Mouse (Mus musculus): ENCODE measurements around the gene Tcp10b. TPM values are rescaled to one million over a fixed set of nuclear protein-coding genes. Genes with fewer than 3 reads are reported as not detected.

Tcp10b gene
- 0.04 and 0.06 TPM in 2 replicates for polyA plus RNA-seq (2012; rRNA removed)

GRCm38 (mm10) chr17:13060804-13061203, at the start of gene Tcp10b:
Gene Tcp10b (plus strand): TSS chr17:13061104.

GRCm38 (mm10) chr17:13052124-13052813, 8.6 kb upstream of the Tcp10b start, which contains the start of gene Gpr31b:
Gene Gpr31b (minus strand): TSS chr17:13052296.

GRCm38 (mm10) chr17:13131710-13132109, 70.8 kb downstream of the Tcp10b start, which contains the start of gene Unc93a:
Gene Unc93a (minus strand): TSS chr17:13131810.

Other genes with a start within 250 kb of the Tcp10b start
- gene Mas1, start 193.0 kb upstream of the Tcp10b start, polyA plus RNA-seq (2012; rRNA removed): 0.27 and 0.38 TPM in 2 replicates
- gene Mrgprh, start 185.1 kb upstream of the Tcp10b start, polyA plus RNA-seq (2012; rRNA removed): 0.02 TPM in 1 of 2 replicates, not detected in the other
- 0.46 and 0.55 TPM in 2 replicates for gene Pnldc1, start 150.9 kb upstream of the Tcp10b start, polyA plus RNA-seq (2012; rRNA removed)
- gene Tcp1, start 145.4 kb upstream of the Tcp10b start, polyA plus RNA-seq (2012; rRNA removed): 70.9 and 77.0 TPM in 2 replicates
- gene Mrpl18, start 144.8 kb upstream of the Tcp10b start, polyA plus RNA-seq (2012; rRNA removed): 34.3 and 39.2 TPM in 2 replicates
- 19.5 and 24.5 TPM in 2 replicates for gene Acat3, start 120.5 kb upstream of the Tcp10b start, polyA plus RNA-seq (2012; rRNA removed)
- 42.8 and 51.3 TPM in 2 replicates for gene Acat2, start 100.4 kb upstream of the Tcp10b start, polyA plus RNA-seq (2012; rRNA removed)
- gene Wtap, start 66.9 kb upstream of the Tcp10b start, polyA plus RNA-seq (2012; rRNA removed): 20.2 and 22.4 TPM in 2 replicates
- 153 and 171 TPM in 2 replicates for gene Sod2, start 54.3 kb upstream of the Tcp10b start, polyA plus RNA-seq (2012; rRNA removed)
- gene Gpr31b, start 8.8 kb upstream of the Tcp10b start, polyA plus RNA-seq (2012; rRNA removed): 0.03 TPM in 1 of 2 replicates, not detected in the other
- gene Unc93a, start 70.7 kb downstream of the Tcp10b start, polyA plus RNA-seq (2012; rRNA removed): 0.05 TPM in 2 replicates
- not detected in 2 replicates for gene Smok2a, start 160.1 kb downstream of the Tcp10b start, polyA plus RNA-seq (2012; rRNA removed)
- gene Smok2b, start 169.2 kb downstream of the Tcp10b start, polyA plus RNA-seq (2012; rRNA removed): not detected in 2 replicates

Measured in liver, embryonic 18 days (tissue).